Mouse (Mus musculus): Measurements from ENCODE around the gene Fbxw13. TPM values are rescaled to one million over a fixed set of nuclear protein-coding genes. Genes with fewer than 3 reads are reported as not detected.
"Not testable (repeated sequence)": the region's sequence is repeated elsewhere in the genome, so short reads cannot be mapped to it uniquely, and the experiment has no call there.

The Fbxw13 gene
- polyA plus RNA-seq (2015; fragmentation: Nextera tagmentation; extraction: Ambion mirVana) = not detected in 2 replicates

DNA sequence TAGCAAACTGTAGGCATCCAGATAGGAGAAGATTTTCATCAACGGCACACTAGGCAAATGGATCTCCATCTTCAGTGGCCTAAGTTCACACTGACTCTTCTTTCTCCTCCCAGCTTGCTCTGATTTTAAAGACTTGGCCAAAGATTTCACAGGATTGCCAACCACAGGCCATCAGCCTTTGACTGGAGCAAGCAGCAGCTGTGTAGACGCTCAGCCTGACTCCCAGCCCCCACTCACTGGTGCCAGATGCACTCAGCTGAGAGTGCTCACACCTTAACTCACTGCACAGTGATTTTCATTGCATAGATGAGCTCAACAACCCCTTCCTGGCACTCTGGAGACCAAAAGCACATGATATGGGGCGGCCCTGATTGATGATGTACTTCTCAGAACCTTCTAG is at the start of gene Fbxw13:
Fbxw13 (minus strand) TSS at position 101 of the 400 bp plus-strand sequence.
- WGBS = 84% methylated on average over 3 of the region's 3 CpGs
- not testable (repeated sequence) for H3K27me3 ChIP-seq; H3K9me3 ChIP-seq (replicated peaks); H3K4me2 ChIP-seq; ATAC-seq (replicated peaks; ENCODE audit: low FRiP score); H3K4me1 ChIP-seq; H3K36me3 ChIP-seq; H3K9ac ChIP-seq; H3K27ac ChIP-seq; H3K4me3 ChIP-seq (replicated peaks)

- ATAC-seq (replicated peaks; ENCODE audit: low FRiP score) = no peak
- H3K9me3 ChIP-seq (replicated peaks) = no peaks in the 10 kb centered on the region
- no peaks in the 10 kb centered on the region for H3K27me3 ChIP-seq
- H3K27ac ChIP-seq = no peak within 1 kb of the TSS
- H3K4me1 ChIP-seq = no peaks in the 10 kb centered on the region
- no peak within 1 kb of the TSS for H3K9ac ChIP-seq
- WGBS = 88% methylated on average over 1 of the region's 1 CpGs
- H3K36me3 ChIP-seq = no peaks in the 10 kb centered on the region
- no peak within 1 kb of the TSS for H3K4me3 ChIP-seq (replicated peaks)
- no peak within 1 kb of the TSS for H3K4me2 ChIP-seq
These were observed 38.9 kb upstream of the Fbxw13 start, which contains the start of gene Fbxw20 for GRCm38 (mm10) chr9:109234654-109235053. TSS of gene Fbxw20 (minus strand) at chr9:109234754.

DNA sequence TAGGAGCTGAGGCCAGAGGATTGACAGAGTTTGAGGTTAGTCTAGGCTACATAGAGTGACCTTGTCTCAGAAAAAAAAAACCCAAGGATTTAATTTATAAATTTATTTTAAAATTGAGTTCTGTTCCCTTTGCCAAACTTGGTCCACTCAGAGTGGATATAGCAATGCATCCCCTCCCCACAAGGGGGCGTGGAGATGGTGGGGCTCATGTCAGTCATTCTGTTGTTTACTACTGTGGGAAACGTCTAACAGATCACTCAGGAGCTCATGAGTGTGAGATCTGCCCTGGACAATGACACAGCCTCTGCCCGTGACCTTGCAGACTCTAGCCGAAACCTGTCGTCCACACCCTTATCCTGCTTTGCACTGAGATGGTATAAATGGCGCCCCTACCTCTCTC is 22.7 kb upstream of the Fbxw13 start:
- Histone ChIP-seq H3K27me3 (no peaks in the 10 kb centered on the region), H3K9ac (no peak overlapping the region), H3K4me2 (no peak overlapping the region), H3K36me3 (no peaks in the 10 kb centered on the region), H3K27ac (no peak overlapping the region), H3K9me3 (replicated peaks) (no peaks in the 10 kb centered on the region), H3K4me3 (replicated peaks) (no peak overlapping the region), H3K4me1 (no peaks in the 10 kb centered on the region)
- ATAC-seq (replicated peaks; ENCODE audit: low FRiP score) = no peak
- 66% methylated on average over 6 of the region's 6 CpGs for WGBS

DNA sequence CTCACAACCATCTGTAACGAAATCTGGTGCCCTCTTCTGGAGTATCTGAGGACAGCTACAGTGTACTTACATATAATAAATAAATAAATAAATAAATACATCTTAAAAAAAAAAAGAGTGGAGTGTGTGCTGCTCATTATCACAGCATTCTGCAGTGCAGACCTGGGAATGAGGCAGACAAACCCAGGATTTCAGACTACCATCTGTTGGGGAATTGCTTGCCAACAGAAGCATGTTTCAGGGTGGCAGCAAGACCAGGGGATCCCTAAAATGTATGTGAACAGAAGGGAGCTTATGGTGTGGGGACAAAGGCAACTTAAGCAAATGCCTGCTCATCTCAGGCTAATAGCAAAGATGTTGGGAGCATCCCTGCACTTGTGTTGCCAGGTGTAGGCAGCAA is 5.6 kb upstream of the Fbxw13 start:
- H3K27me3 ChIP-seq; H3K4me1 ChIP-seq; H3K36me3 ChIP-seq; ATAC-seq (replicated peaks; ENCODE audit: low FRiP score); H3K4me3 ChIP-seq (replicated peaks); H3K27ac ChIP-seq; H3K4me2 ChIP-seq; H3K9ac ChIP-seq; H3K9me3 ChIP-seq (replicated peaks): not testable (repeated sequence)
- WGBS = 84% methylated on average over 1 of the region's 1 CpGs

- 88% methylated on average over 1 of the region's 1 CpGs for WGBS
These were observed 4.6 kb upstream of the Fbxw13 start for GRCm38 (mm10) chr9:109200349-109200748.

GRCm38 (mm10) chr9:109199353-109199752 is 3.6 kb upstream of the Fbxw13 start:
- Histone ChIP-seq H3K36me3 (no peaks in the 10 kb centered on the region), H3K4me1 (no peaks in the 10 kb centered on the region), H3K9me3 (replicated peaks) (no peaks in the 10 kb centered on the region), H3K4me2 (no peak overlapping the region), H3K4me3 (replicated peaks) (no peak overlapping the region), H3K27ac (no peak overlapping the region), H3K9ac (no peak overlapping the region), H3K27me3 (no peaks in the 10 kb centered on the region)
- 71% methylated on average over 1 of the region's 1 CpGs for WGBS
- ATAC-seq (replicated peaks; ENCODE audit: low FRiP score) = no peak

More at GRCm38 (mm10) chr9:109200349-109200748, 4.6 kb upstream of the Fbxw13 start:
- ATAC-seq (replicated peaks; ENCODE audit: low FRiP score) = no peak
- Histone ChIP-seq H3K9ac (no peak overlapping the region), H3K4me3 (replicated peaks) (no peak overlapping the region), H3K9me3 (replicated peaks) (no peaks in the 10 kb centered on the region), H3K4me2 (no peak overlapping the region), H3K36me3 (no peaks in the 10 kb centered on the region), H3K27ac (no peak overlapping the region), H3K27me3 (no peaks in the 10 kb centered on the region), H3K4me1 (no peaks in the 10 kb centered on the region)

GRCm38 (mm10) chr9:109177208-109177607 is 18.6 kb downstream of the Fbxw13 start:
- H3K27me3 ChIP-seq = no peaks in the 10 kb centered on the region
- no peak overlapping the region for H3K4me2 ChIP-seq
- peaks cover 11% of the 10 kb centered on the region; the same call in 1 of the 2 replicates for H3K9me3 ChIP-seq (replicated peaks)
- WGBS = 71% methylated on average over 1 of the region's 1 CpGs
- no peak overlapping the region for H3K27ac ChIP-seq
- no peak overlapping the region for H3K9ac ChIP-seq
- no peak overlapping the region for H3K4me3 ChIP-seq (replicated peaks)
- ATAC-seq (replicated peaks; ENCODE audit: low FRiP score) = no peak
- H3K36me3 ChIP-seq = no peaks in the 10 kb centered on the region
- H3K4me1 ChIP-seq = no peaks in the 10 kb centered on the region

GRCm38 (mm10) chr9:109176301-109176700 is 19.5 kb downstream of the Fbxw13 start:
- no peak overlapping the region for H3K27ac ChIP-seq

DNA sequence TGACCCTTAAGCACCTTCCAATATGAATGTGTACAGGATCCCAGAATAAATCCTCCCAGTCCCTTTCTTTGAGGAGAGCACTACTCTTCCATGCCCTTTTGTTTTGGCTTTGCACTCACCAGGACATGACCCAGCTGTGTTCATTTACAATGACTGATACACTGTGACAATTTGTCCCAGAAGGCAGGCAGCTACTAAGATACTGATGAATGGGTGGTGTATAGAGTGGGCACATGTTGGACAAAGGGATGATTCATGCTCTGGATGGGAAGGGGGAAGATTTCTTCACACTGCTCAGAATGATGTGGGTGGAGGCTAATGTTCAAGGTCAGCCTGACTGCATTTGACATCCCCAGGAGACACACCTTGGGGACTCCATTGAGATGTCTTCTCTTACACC is 28.5 kb downstream of the Fbxw13 start:
- Histone ChIP-seq H3K4me1 (no peaks in the 10 kb centered on the region), H3K36me3 (no peaks in the 10 kb centered on the region), H3K4me2 (no peak overlapping the region), H3K27me3 (no peaks in the 10 kb centered on the region), H3K9ac (no peak overlapping the region), H3K27ac (no peak overlapping the region), H3K9me3 (replicated peaks) (peaks cover 4% of the 10 kb centered on the region), H3K4me3 (replicated peaks) (no peak overlapping the region)
- ATAC-seq (replicated peaks; ENCODE audit: low FRiP score) = no peak

More at GRCm38 (mm10) chr9:109176301-109176700, 19.5 kb downstream of the Fbxw13 start:
- no peaks in the 10 kb centered on the region for H3K36me3 ChIP-seq
- peaks cover 11% of the 10 kb centered on the region; the same call in 1 of the 2 replicates for H3K9me3 ChIP-seq (replicated peaks)
- no peak overlapping the region for H3K9ac ChIP-seq
- H3K4me1 ChIP-seq = no peaks in the 10 kb centered on the region
- no peak overlapping the region for H3K4me2 ChIP-seq
- ATAC-seq (replicated peaks; ENCODE audit: low FRiP score) = no peak
- no peaks in the 10 kb centered on the region for H3K27me3 ChIP-seq
- 89% methylated on average over 1 of the region's 1 CpGs for WGBS
- no peak overlapping the region for H3K4me3 ChIP-seq (replicated peaks)

DNA sequence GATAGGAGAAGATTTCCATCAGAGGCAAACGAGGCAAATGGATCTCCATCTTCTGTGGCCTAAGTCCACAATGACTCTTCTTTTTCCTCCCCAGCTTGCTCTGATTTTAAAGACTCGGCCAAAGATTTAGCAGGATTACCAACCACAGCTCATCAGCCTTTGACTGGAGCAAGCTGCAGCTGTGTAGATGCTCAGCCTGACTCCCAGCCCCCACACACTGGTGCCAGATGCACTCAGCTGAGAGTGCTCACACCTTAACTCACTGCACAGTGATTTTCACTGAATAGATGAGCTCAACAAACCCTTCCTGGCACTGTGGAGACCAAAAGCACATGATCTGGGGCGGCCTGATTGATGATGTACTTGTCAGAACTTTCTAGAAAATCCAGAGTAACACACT is 33.8 kb downstream of the Fbxw13 start, which contains the start of gene Fbxw21:
Fbxw21 (minus strand) TSS at position 101 of the 400 bp plus-strand sequence.
- Histone ChIP-seq H3K27ac (no peak within 1 kb of the TSS), H3K4me2 (no peak within 1 kb of the TSS), H3K9me3 (replicated peaks) (no peaks in the 10 kb centered on the region), H3K4me1 (no peaks in the 10 kb centered on the region), H3K27me3 (no peaks in the 10 kb centered on the region), H3K4me3 (replicated peaks) (no peak within 1 kb of the TSS), H3K9ac (no peak within 1 kb of the TSS), H3K36me3 (no peaks in the 10 kb centered on the region)
- no peak for ATAC-seq (replicated peaks; ENCODE audit: low FRiP score)
- 79% methylated on average over 3 of the region's 3 CpGs for WGBS

- WGBS = 68% methylated on average over 4 of the region's 4 CpGs
- not testable (repeated sequence) for H3K9ac ChIP-seq; H3K4me2 ChIP-seq; H3K4me3 ChIP-seq (replicated peaks); H3K27me3 ChIP-seq; H3K36me3 ChIP-seq; H3K9me3 ChIP-seq (replicated peaks); H3K4me1 ChIP-seq; H3K27ac ChIP-seq; ATAC-seq (replicated peaks; ENCODE audit: low FRiP score)
These were observed 55.4 kb downstream of the Fbxw13 start for GRCm38 (mm10) chr9:109140414-109140813.

DNA sequence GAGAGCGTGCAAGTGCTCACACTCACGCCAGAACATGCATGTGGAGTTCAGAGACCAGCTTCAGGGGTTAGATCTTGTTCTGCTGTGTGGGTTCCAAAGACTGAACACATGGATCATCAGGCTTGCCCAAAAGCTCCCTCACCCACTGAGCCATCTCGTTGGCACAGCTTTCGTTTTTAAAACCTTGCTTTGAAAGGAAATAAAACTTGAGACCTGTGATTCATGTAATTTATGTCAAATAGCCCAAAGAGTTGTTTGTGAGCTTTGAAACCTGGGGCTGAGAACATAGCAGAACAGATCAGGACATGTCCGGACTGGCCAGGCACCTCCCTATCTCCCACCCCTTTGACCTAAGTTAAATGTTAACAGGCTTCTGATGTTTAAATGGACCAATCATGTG is 65.7 kb downstream of the Fbxw13 start:
- WGBS = 69% methylated on average over 5 of the region's 5 CpGs
- Histone ChIP-seq H3K36me3 (no peaks in the 10 kb centered on the region), H3K27ac (no peak overlapping the region), H3K9me3 (replicated peaks) (no peaks in the 10 kb centered on the region), H3K27me3 (no peaks in the 10 kb centered on the region), H3K4me1 (no peaks in the 10 kb centered on the region), H3K9ac (no peak overlapping the region), H3K4me3 (replicated peaks) (no peak overlapping the region), H3K4me2 (no peak overlapping the region)
- no peak for ATAC-seq (replicated peaks; ENCODE audit: low FRiP score)

All from kidney, embryonic 15.5 days (tissue).